Mouse (Mus musculus): ENCODE data around the gene 1700028J19Rik. TPM values are rescaled to one million over a fixed set of nuclear protein-coding genes. Genes with fewer than 3 reads are reported as not detected.
A peak's percentile ranks its signal among the peaks of the same experiment; 100 is the strongest.
"Not testable (repeated sequence)": the region's sequence is repeated elsewhere in the genome, so short reads cannot be mapped to it uniquely, and the experiment has no call there.

1700028J19Rik gene
- polyA plus RNA-seq, 1 experiment from 2014 or later, result 1.1 TPM

DNA sequence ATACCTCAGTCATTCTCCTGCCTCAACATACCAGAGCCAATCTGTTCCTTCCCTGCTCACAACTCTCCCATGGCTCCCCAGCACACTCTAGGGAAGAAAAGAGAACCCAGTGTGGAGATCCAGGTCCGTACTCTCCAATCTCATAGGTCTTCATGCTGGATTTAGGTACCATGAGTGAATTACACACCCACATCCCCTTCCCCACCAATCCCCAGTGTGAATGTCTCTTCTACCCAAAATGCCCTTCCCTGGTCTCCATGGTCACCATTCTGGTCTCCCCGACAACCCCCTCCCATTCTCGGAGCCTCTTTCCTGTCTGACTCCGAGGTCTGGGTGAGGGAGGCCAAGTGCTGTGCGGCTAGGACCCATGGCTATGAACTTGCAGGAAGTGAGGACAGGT, 14.7 kb upstream of the 1700028J19Rik start, which contains the start of gene Gm15517:
Gene Gm15517, plus strand, starts transcription at position 301 of the 400 bp plus-strand sequence.
- Histone ChIP-seq H3K4me1 (ENCODE audit: control insufficient read depth, insufficient read depth, low read length) (peaks cover 4% of the 10 kb centered on the region; the same call in 1 of the 2 replicates), H3K4me3 (ENCODE audit: low read depth, low read length) (no peak within 1 kb of the TSS), H3K36me3 (ENCODE audit: control insufficient read depth, insufficient read depth, low read length) (no peaks in the 10 kb centered on the region), H3K27ac (replicated peaks; ENCODE audit: low read depth, low read length) (no peak within 1 kb of the TSS), H3K9ac (ENCODE audit: low read length) (no peak within 1 kb of the TSS), H3K4me2 (ENCODE audit: low read depth, severe bottlenecking) (no peak within 1 kb of the TSS), H3K9me3 (ENCODE audit: control insufficient read depth, low read length) (no peaks in the 10 kb centered on the region; the same call in 1 of the 2 replicates), H3K27me3 (ENCODE audit: control insufficient read depth, insufficient read depth, low read length) (peaks cover 9% of the 10 kb centered on the region)
- no peak for ATAC-seq (ENCODE audit: insufficient number of reproducible peaks, low FRiP score, low TSS enrichment, low read depth)
- no peak for DNase-seq (ENCODE audit: low spot score)
- 64% methylated on average over 5 of the region's 5 CpGs for WGBS

DNA sequence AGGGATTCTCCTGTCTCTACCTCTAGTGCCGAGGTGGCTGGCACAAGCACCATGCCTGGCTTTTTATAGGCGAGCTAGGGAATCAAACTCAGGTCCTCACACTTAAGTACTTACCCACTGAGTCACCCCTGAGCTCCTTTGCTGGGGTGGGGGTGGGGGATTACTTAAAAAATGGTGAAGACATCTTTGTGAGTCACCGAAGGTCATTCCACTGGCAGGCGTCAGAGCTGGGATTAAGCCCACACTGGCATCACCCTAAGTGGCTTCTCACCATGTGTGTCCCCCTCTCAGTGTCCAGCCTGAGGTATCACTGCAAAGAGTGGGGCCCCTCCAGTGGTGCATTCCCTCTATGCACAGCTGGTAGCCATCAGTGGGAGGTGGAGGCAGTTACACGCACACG, 13.9 kb upstream of the 1700028J19Rik start:
- no peak for DNase-seq (ENCODE audit: low spot score)
- Histone ChIP-seq H3K4me3 (ENCODE audit: low read depth, low read length) (no peak overlapping the region), H3K27ac (replicated peaks; ENCODE audit: low read depth, low read length) (no peak overlapping the region), H3K4me1 (ENCODE audit: control insufficient read depth, insufficient read depth, low read length) (peaks cover 4% of the 10 kb centered on the region; the same call in 1 of the 2 replicates), H3K4me2 (ENCODE audit: low read depth, severe bottlenecking) (no peak overlapping the region), H3K27me3 (ENCODE audit: control insufficient read depth, insufficient read depth, low read length) (peaks cover 9% of the 10 kb centered on the region), H3K9ac (ENCODE audit: low read length) (no peak overlapping the region), H3K9me3 (ENCODE audit: control insufficient read depth, low read length) (no peaks in the 10 kb centered on the region; the same call in 1 of the 2 replicates), H3K36me3 (ENCODE audit: control insufficient read depth, insufficient read depth, low read length) (no peaks in the 10 kb centered on the region)
- no peak for ATAC-seq (ENCODE audit: insufficient number of reproducible peaks, low FRiP score, low TSS enrichment, low read depth)
- 71% methylated on average over 6 of the region's 6 CpGs for WGBS

DNA sequence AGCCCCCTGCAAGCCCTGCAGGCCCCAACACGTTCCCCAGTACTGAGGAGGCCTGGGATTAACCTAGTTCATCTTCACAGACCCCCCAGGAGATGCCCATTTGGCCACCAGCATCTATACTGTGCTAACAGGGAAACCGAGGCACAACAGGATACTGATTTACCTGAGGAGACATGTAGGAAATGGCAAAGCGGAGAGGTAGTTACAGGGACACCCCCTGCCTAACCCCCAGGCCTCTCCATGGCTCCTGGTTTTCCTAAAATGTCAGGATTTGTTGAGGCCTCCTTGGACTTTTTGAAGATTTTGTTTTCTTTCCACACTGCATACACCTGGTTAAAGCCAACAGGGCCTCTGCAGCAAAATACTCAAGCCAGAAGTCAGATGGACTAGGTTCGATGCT, 10.8 kb upstream of the 1700028J19Rik start, which contains the start of gene Acp4:
Gene Acp4, minus strand, starts transcription at position 101 of the 400 bp plus-strand sequence.
- WGBS, result 71% methylated on average over 4 of the region's 4 CpGs
- Histone ChIP-seq H3K36me3 (ENCODE audit: control insufficient read depth, insufficient read depth, low read length) (peaks cover 4% of the 10 kb centered on the region), H3K9me3 (ENCODE audit: control insufficient read depth, low read length) (no peaks in the 10 kb centered on the region), H3K9ac (ENCODE audit: low read length) (no peak within 1 kb of the TSS), H3K27ac (replicated peaks; ENCODE audit: low read depth, low read length) (no peak within 1 kb of the TSS), H3K4me3 (ENCODE audit: low read depth, low read length) (no peak within 1 kb of the TSS), H3K27me3 (ENCODE audit: control insufficient read depth, insufficient read depth, low read length) (no peaks in the 10 kb centered on the region), H3K4me1 (ENCODE audit: control insufficient read depth, insufficient read depth, low read length) (no peaks in the 10 kb centered on the region), H3K4me2 (ENCODE audit: low read depth, severe bottlenecking) (no peak within 1 kb of the TSS)
- DNase-seq (ENCODE audit: low spot score) (no peak), ATAC-seq (ENCODE audit: insufficient number of reproducible peaks, low FRiP score, low TSS enrichment, low read depth) (no peak)

DNA sequence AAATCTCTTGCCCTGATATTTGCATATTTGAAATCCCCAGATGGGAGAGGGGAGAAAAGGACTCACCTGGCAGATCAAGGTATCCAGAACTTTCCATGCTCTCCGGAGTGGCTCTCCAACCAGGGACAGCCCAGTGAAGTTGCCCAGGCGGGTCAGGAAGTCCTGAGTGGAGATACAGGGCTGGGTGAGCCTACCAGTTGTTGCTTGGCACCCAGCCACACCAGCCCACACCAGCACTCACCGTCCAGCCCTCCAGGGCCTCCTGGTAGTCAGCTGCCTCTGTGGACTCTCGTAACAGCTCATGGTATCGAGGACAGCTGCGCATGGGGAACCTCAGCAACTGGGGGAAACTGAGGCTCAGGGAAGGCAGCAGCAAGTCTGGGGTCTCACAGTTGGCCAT, 8.4 kb upstream of the 1700028J19Rik start:
- H3K27ac ChIP-seq (replicated peaks; ENCODE audit: low read depth, low read length), result no peak overlapping the region
- H3K27me3 ChIP-seq (ENCODE audit: control insufficient read depth, insufficient read depth, low read length), result no peaks in the 10 kb centered on the region
- ATAC-seq (ENCODE audit: insufficient number of reproducible peaks, low FRiP score, low TSS enrichment, low read depth) (no peak), DNase-seq (ENCODE audit: low spot score) (no peak)
- H3K9me3 ChIP-seq (ENCODE audit: control insufficient read depth, low read length), result no peaks in the 10 kb centered on the region
- peaks cover 12% of the 10 kb centered on the region for H3K36me3 ChIP-seq (ENCODE audit: control insufficient read depth, insufficient read depth, low read length)
- H3K9ac ChIP-seq (ENCODE audit: low read length), result no peak overlapping the region
- H3K4me1 ChIP-seq (ENCODE audit: control insufficient read depth, insufficient read depth, low read length), result no peaks in the 10 kb centered on the region
- 85% methylated on average over 6 of the region's 6 CpGs for WGBS
- H3K4me2 ChIP-seq (ENCODE audit: low read depth, severe bottlenecking), result no peak overlapping the region
- H3K4me3 ChIP-seq (ENCODE audit: low read depth, low read length), result no peak overlapping the region

DNA sequence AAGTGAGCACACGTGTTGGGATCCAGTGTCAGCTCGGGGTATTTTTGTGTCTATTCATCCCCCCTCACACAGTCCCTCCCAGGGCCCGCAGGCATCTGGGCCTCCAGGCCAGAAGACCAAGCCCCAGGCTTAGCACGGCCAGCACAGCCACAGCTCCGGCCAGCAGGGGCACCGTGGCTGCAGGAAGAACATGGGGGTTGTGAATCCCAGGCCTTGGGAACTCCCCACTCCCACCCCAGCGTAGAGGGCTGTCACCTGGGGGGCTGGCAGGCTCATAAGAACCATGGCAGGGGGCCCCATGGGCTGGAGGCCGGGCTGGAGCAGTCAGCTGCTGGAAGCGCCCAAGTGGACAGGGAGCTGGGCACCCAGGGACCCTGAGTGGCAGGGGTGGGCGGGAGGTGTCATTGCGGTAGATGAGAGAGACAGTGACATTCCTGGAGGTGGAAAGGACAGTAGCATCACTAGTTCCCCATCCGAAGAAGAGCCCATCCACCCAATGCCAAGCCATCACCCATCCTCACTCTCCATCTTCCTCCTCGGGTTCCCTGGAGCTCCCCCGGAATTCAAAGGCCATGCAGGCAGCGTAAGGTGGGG, 6.6 kb upstream of the 1700028J19Rik start:
- H3K27me3 ChIP-seq (ENCODE audit: control insufficient read depth, insufficient read depth, low read length), result no peaks in the 10 kb centered on the region
- H3K9me3 ChIP-seq (ENCODE audit: control insufficient read depth, low read length), result no peaks in the 10 kb centered on the region
- DNase-seq (ENCODE audit: low spot score) (no peak), ATAC-seq (ENCODE audit: insufficient number of reproducible peaks, low FRiP score, low TSS enrichment, low read depth) (no peak)
- H3K4me2 ChIP-seq (ENCODE audit: low read depth, severe bottlenecking), result no peak overlapping the region
- no peak overlapping the region for H3K9ac ChIP-seq (ENCODE audit: low read length)
- no peak overlapping the region for H3K4me3 ChIP-seq (ENCODE audit: low read depth, low read length)
- H3K4me1 ChIP-seq (ENCODE audit: control insufficient read depth, insufficient read depth, low read length), result no peaks in the 10 kb centered on the region
- WGBS, result 65% methylated on average over 15 of the region's 15 CpGs
- no peak overlapping the region for H3K27ac ChIP-seq (replicated peaks; ENCODE audit: low read depth, low read length)
- peaks cover 18% of the 10 kb centered on the region for H3K36me3 ChIP-seq (ENCODE audit: control insufficient read depth, insufficient read depth, low read length)

DNA sequence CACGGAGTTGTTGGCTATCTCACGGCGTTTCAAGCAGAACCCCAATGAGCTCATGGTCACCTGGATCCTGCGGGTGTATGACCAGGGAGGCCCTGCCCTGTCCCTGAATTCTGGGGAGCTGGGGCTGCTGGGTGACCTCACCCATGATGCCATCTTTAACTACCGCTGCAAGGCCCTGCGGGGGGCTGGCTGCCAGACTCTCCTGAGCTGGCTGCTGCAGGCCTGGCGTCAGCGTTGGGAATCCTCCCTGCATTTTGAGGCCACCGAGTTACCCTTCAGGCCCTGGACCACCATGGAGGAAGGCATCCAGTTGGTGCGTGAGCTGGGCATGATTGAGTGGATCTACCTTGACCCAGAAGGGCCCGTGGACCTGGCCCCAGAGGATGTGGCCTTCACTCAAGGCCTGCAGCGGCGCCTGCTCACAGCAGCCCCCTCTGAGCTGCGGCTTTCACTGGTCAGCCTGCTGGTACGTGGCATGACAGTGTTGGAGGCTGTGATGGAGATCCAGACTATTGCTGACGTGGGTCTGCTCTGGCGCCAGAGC, 4.3 kb upstream of the 1700028J19Rik start:
- H3K27ac ChIP-seq (replicated peaks; ENCODE audit: low read depth, low read length); H3K27me3 ChIP-seq (ENCODE audit: control insufficient read depth, insufficient read depth, low read length); DNase-seq (ENCODE audit: low spot score); H3K4me1 ChIP-seq (ENCODE audit: control insufficient read depth, insufficient read depth, low read length); ATAC-seq (ENCODE audit: insufficient number of reproducible peaks, low FRiP score, low TSS enrichment, low read depth); H3K9me3 ChIP-seq (ENCODE audit: control insufficient read depth, low read length); H3K9ac ChIP-seq (ENCODE audit: low read length); H3K4me3 ChIP-seq (ENCODE audit: low read depth, low read length); H3K4me2 ChIP-seq (ENCODE audit: low read depth, severe bottlenecking): not testable (repeated sequence)
- peaks cover 18% of the 10 kb centered on the region for H3K36me3 ChIP-seq (ENCODE audit: control insufficient read depth, insufficient read depth, low read length)
- 91% methylated on average over 17 of the region's 17 CpGs for WGBS

DNA sequence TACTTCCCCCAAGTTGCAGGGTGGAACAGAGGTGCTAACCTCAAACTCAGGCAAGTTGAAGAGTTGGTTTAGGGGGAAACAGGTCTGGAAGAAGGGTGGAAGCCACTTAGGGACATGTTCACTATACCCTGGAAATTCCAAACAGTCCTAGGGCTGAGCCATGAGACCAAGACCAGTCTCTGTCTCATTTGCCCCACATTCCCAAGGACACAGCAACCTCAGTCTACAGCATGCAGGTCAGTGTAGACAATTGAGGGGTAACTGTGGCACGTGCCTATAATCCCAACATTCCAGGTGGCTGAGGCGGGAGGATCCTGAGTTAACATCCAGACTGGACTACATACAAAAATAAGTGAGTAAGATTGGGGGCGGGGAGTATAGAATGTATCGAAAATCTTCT, 2.8 kb upstream of the 1700028J19Rik start:
- H3K4me2 ChIP-seq (ENCODE audit: low read depth, severe bottlenecking), result no peak overlapping the region
- no peaks in the 10 kb centered on the region for H3K27me3 ChIP-seq (ENCODE audit: control insufficient read depth, insufficient read depth, low read length)
- H3K4me3 ChIP-seq (ENCODE audit: low read depth, low read length), result no peak overlapping the region
- H3K27ac ChIP-seq (replicated peaks; ENCODE audit: low read depth, low read length), result no peak overlapping the region
- ATAC-seq (ENCODE audit: insufficient number of reproducible peaks, low FRiP score, low TSS enrichment, low read depth) (no peak), DNase-seq (ENCODE audit: low spot score) (no peak)
- no peak overlapping the region for H3K9ac ChIP-seq (ENCODE audit: low read length)
- 94% methylated on average over 4 of the region's 4 CpGs for WGBS
- peaks cover 5% of the 10 kb centered on the region; the same call in 1 of the 2 replicates for H3K4me1 ChIP-seq (ENCODE audit: control insufficient read depth, insufficient read depth, low read length)
- no peaks in the 10 kb centered on the region for H3K9me3 ChIP-seq (ENCODE audit: control insufficient read depth, low read length)
- H3K36me3 ChIP-seq (ENCODE audit: control insufficient read depth, insufficient read depth, low read length), result peaks cover 18% of the 10 kb centered on the region

DNA sequence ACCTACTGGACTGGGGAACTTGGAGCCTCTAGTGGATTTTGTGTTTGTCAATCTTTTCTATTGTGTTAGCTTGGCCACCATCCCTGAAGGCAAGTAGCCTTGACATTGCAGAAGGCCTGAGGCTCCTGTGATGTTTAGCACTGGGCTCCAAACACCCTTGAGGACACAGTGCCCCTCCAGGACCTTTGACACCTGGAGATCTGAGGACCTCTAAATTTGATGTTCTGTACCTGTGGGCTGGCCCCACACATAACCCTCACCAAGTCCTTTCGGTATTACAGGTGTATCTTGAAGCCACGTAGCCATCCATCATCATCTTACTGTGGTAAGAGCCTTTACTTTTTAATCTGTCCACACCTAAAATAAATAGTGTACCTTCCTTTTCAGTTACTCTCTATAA, 1.5 kb upstream of the 1700028J19Rik start:
- Histone ChIP-seq H3K9me3 (ENCODE audit: control insufficient read depth, low read length) (no peaks in the 10 kb centered on the region), H3K9ac (ENCODE audit: low read length) (no peak overlapping the region), H3K4me1 (ENCODE audit: control insufficient read depth, insufficient read depth, low read length) (peaks cover 5% of the 10 kb centered on the region; the same call in 1 of the 2 replicates), H3K36me3 (ENCODE audit: control insufficient read depth, insufficient read depth, low read length) (peaks cover 18% of the 10 kb centered on the region), H3K27ac (replicated peaks; ENCODE audit: low read depth, low read length) (no peak overlapping the region), H3K27me3 (ENCODE audit: control insufficient read depth, insufficient read depth, low read length) (no peaks in the 10 kb centered on the region), H3K4me3 (ENCODE audit: low read depth, low read length) (peak overlapping the region; percentile 88), H3K4me2 (ENCODE audit: low read depth, severe bottlenecking) (peak overlapping the region; percentile 71)
- ATAC-seq (ENCODE audit: insufficient number of reproducible peaks, low FRiP score, low TSS enrichment, low read depth) (no peak), DNase-seq (ENCODE audit: low spot score) (no peak)
- 94% methylated on average over 2 of the region's 2 CpGs for WGBS

All from limb, embryonic 11.5 days (tissue).